Mouse (Mus musculus): ENCODE measurements at regions not wholly inside any gene's neighbourhood (a gene's known extent, or its start where the extent isn't known, plus 50 kb on each side); places are given as distances from the start of the nearest gene placed in this dataset.

GRCm38 (mm10) chr3:153144217-153144616 is 162.2 kb upstream of the St6galnac5 start:
- no peak for TF ChIP-seq GATA1 (IDR thresholded peaks at IDR 0.05; ENCODE audit: low read length)
- no peak for TF ChIP-seq TAL1 (IDR thresholded peaks at IDR 0.05; ENCODE audit: low read length)

All from erythroblast, embryonic 14.5 days (primary cell).